Mouse (Mus musculus) ES-Bruce4 (cell line): ENCODE data around the gene Hist1h2aa. TPM values are rescaled to one million over a fixed set of nuclear protein-coding genes. Genes with fewer than 3 reads are reported as not detected.

Source experiments
- H3K27ac ChIP-seq: 2 replicates; pipeline ENCODE4 v1.5.1; 2012; ENCODE audit warnings: low read length, inconsistent platforms; ENCODE audit not compliant: insufficient read depth
- H3K27me3 ChIP-seq: 2 replicates; pipeline ENCODE4 v1.6.1; 2012; ENCODE audit warnings: mild to moderate bottlenecking, low read length, inconsistent platforms; ENCODE audit not compliant: control insufficient read depth, poor library complexity, insufficient read depth, severe bottlenecking
- H3K36me3 ChIP-seq: 2 replicates; pipeline ENCODE4 v1.6.1; 2012; ENCODE audit warnings: inconsistent platforms, mild to moderate bottlenecking, low read length, moderate library complexity; ENCODE audit not compliant: control insufficient read depth, poor library complexity, insufficient read depth, severe bottlenecking
- H3K4me1 ChIP-seq: one replicate; pipeline ENCODE4 v1.8.1; 2011; ENCODE audit warnings: low read length; ENCODE audit not compliant: control insufficient read depth, insufficient read depth
- H3K4me3 ChIP-seq: 2 replicates; pipeline ENCODE4 v1.5.1; 2011; ENCODE audit warnings: low read depth, mild to moderate bottlenecking, low read length
- H3K9ac ChIP-seq: 2 replicates; pipeline ENCODE4 v1.6.1; 2012; ENCODE audit warnings: low read depth, mild to moderate bottlenecking, inconsistent platforms; ENCODE audit not compliant: poor library complexity, severe bottlenecking
- H3K9me3 ChIP-seq: replicated peaks from 2 replicates; pipeline ENCODE4 v1.6.1; 2012; ENCODE audit warnings: mild to moderate bottlenecking, low read length, inconsistent platforms; ENCODE audit not compliant: control insufficient read depth, poor library complexity, insufficient read depth, severe bottlenecking
- CTCF ChIP-seq: IDR thresholded peaks from one replicate; pipeline ENCODE4 v1.8.1; 2011; ENCODE audit warnings: low read depth, low read length
- EP300 ChIP-seq: IDR thresholded peaks from 2 replicates; pipeline ENCODE4 v1.6.1; 2011; ENCODE audit warnings: low read depth, low read length; ENCODE audit not compliant: insufficient read depth
- POLR2A ChIP-seq: IDR thresholded peaks from one replicate; pipeline ENCODE4 v1.8.1; 2011; ENCODE audit warnings: low read length; ENCODE audit not compliant: insufficient read depth
- polyA plus RNA-seq: library from polyadenylated mRNA; stranded (reverse); fragments of >200 nt; gene quantifications from 2 replicates; pipeline ENCODE4 v1.2.4, GENCODE M21; 2011; ENCODE audit warnings: low read depth; ENCODE audit not compliant: missing spikeins, insufficient read depth, insufficient read length

Hist1h2aa gene
- polyA plus RNA-seq, 1 experiment = not detected

- no peaks in the 10 kb centered on the region for H3K27me3 ChIP-seq
- H3K9me3 ChIP-seq = no peaks in the 10 kb centered on the region
- H3K27ac ChIP-seq = no peak within 1 kb of the TSS
- 0 out of 2 replicates have a peak within 1 kb of the TSS, but pooled peaks have one; percentile 12 for H3K4me3 ChIP-seq
- no peaks in the 10 kb centered on the region for H3K36me3 ChIP-seq
- no peak for TF ChIP-seq POLR2A
- no peak for TF ChIP-seq EP300
- no peak for TF ChIP-seq CTCF
- H3K4me1 ChIP-seq = no peaks in the 10 kb centered on the region
- H3K9ac ChIP-seq = no peak within 1 kb of the TSS
These were observed 646 bp upstream of the Hist1h2aa start, which contains the start of gene Hist1h2ba for GRCm38 (mm10) chr13:23933421-23934210. TSS of gene Hist1h2ba (minus strand) at chr13:23934156.

- no peak overlapping the region for H3K4me3 ChIP-seq
- TF ChIP-seq CTCF (no peak), EP300 (no peak), POLR2A (no peak)
- no peaks in the 10 kb centered on the region for H3K36me3 ChIP-seq
- no peak overlapping the region for H3K9ac ChIP-seq
- H3K9me3 ChIP-seq = no peaks in the 10 kb centered on the region
- H3K27me3 ChIP-seq = no peaks in the 10 kb centered on the region
- H3K4me1 ChIP-seq = no peaks in the 10 kb centered on the region
- no peak overlapping the region for H3K27ac ChIP-seq
These were observed 4.4 kb downstream of the Hist1h2aa start for GRCm38 (mm10) chr13:23938699-23939098.

GRCm38 (mm10) chr13:23940291-23940690, 6.0 kb downstream of the Hist1h2aa start:
- TF ChIP-seq CTCF = no peak
- no peak for TF ChIP-seq POLR2A
- TF ChIP-seq EP300 = no peak
- H3K27me3 ChIP-seq = no peaks in the 10 kb centered on the region; the same call in 1 of the 2 replicates

GRCm38 (mm10) chr13:23942861-23943260, 8.6 kb downstream of the Hist1h2aa start:
- TF ChIP-seq EP300 (no peak), CTCF (peak; percentile 62), POLR2A (no peak)
- Histone ChIP-seq H3K27me3 (no peaks in the 10 kb centered on the region; the same call in 1 of the 2 replicates), H3K36me3 (no peaks in the 10 kb centered on the region), H3K9me3 (no peaks in the 10 kb centered on the region), H3K4me1 (no peaks in the 10 kb centered on the region), H3K4me3 (no peak overlapping the region), H3K9ac (no peak overlapping the region), H3K27ac (no peak overlapping the region)

More at GRCm38 (mm10) chr13:23940291-23940690, 6.0 kb downstream of the Hist1h2aa start:
- Histone ChIP-seq H3K4me3 (no peak overlapping the region), H3K36me3 (no peaks in the 10 kb centered on the region), H3K4me1 (no peaks in the 10 kb centered on the region), H3K9ac (no peak overlapping the region), H3K27ac (no peak overlapping the region), H3K9me3 (no peaks in the 10 kb centered on the region)

- H3K4me3 ChIP-seq = no peak overlapping the region
- no peaks in the 10 kb centered on the region for H3K36me3 ChIP-seq
- no peak overlapping the region for H3K9ac ChIP-seq
- H3K9me3 ChIP-seq = no peaks in the 10 kb centered on the region
- H3K27me3 ChIP-seq = no peaks in the 10 kb centered on the region; the same call in 1 of the 2 replicates
- TF ChIP-seq EP300 (no peak), CTCF (no peak), POLR2A (no peak)
- no peak overlapping the region for H3K27ac ChIP-seq
- no peaks in the 10 kb centered on the region for H3K4me1 ChIP-seq
These were observed 12.0 kb downstream of the Hist1h2aa start for GRCm38 (mm10) chr13:23946254-23946653.
